Mouse (Mus musculus) myocyte (in vitro differentiated cells): Measurements from ENCODE around the gene Cd300lb.
A peak's percentile ranks its signal among the peaks of the same experiment; 100 is the strongest.

Source experiments
- CEBPB ChIP-seq: IDR thresholded peaks from 2 replicates; pipeline ENCODE4 v1.6.1; 2011; ENCODE audit warnings: mild to moderate bottlenecking, moderate library complexity; ENCODE audit not compliant: poor library complexity, insufficient read depth, severe bottlenecking
- E2F4 ChIP-seq: IDR thresholded peaks from one replicate; pipeline ENCODE4 v1.6.1; 2011; ENCODE audit warnings: mild to moderate bottlenecking, control low read depth, moderate library complexity; ENCODE audit not compliant: insufficient read depth
- MAX ChIP-seq: IDR thresholded peaks from one replicate; pipeline ENCODE4 v1.6.1; 2011; ENCODE audit warnings: low read depth, mild to moderate bottlenecking, control low read depth
- MYOD1 ChIP-seq, 3 experiments: IDR thresholded peaks; one replicate each; pipeline ENCODE4 v1.6.1; 2011; ENCODE audit warnings: control low read depth in 2 of 3, low read depth in 2 of 3, mild to moderate bottlenecking in 2 of 3, moderate library complexity in 1 of 3; ENCODE audit not compliant: insufficient read length in 2 of 3, control insufficient read depth in 1 of 3
- MYOG ChIP-seq, 3 experiments: IDR thresholded peaks; one replicate each; pipeline ENCODE4 v1.6.1; 2011; ENCODE audit warnings: control low read depth in 2 of 3, low read depth in 2 of 3, mild to moderate bottlenecking in 2 of 3; ENCODE audit not compliant: insufficient read length in 2 of 3, control insufficient read depth in 1 of 3, insufficient read depth in 1 of 3
- POLR2A ChIP-seq: IDR thresholded peaks from one replicate; pipeline ENCODE4 v1.6.1; 2011; ENCODE audit warnings: low read depth, mild to moderate bottlenecking, control low read depth, moderate library complexity; ENCODE audit not compliant: insufficient read length
- POLR2AphosphoS2 ChIP-seq: IDR thresholded peaks from one replicate; pipeline ENCODE4 v1.6.1; 2011; ENCODE audit warnings: low read depth, control low read depth; ENCODE audit not compliant: insufficient read length
- SRF ChIP-seq: IDR thresholded peaks from one replicate; pipeline ENCODE4 v1.6.1; 2011; ENCODE audit warnings: low read depth; ENCODE audit not compliant: control insufficient read depth, insufficient read length
- TCF12 ChIP-seq: IDR thresholded peaks from one replicate; pipeline ENCODE4 v1.6.1; 2011; ENCODE audit warnings: mild to moderate bottlenecking, control low read depth; ENCODE audit not compliant: poor library complexity, insufficient read depth, severe bottlenecking
- TCF3 ChIP-seq: IDR thresholded peaks from one replicate; pipeline ENCODE4 v1.6.1; 2011; ENCODE audit warnings: low read depth, control low read depth; ENCODE audit not compliant: insufficient read length
- USF1 ChIP-seq: IDR thresholded peaks from one replicate; pipeline ENCODE4 v1.6.1; 2011; ENCODE audit warnings: low read depth, mild to moderate bottlenecking, control low read depth, moderate library complexity

DNA sequence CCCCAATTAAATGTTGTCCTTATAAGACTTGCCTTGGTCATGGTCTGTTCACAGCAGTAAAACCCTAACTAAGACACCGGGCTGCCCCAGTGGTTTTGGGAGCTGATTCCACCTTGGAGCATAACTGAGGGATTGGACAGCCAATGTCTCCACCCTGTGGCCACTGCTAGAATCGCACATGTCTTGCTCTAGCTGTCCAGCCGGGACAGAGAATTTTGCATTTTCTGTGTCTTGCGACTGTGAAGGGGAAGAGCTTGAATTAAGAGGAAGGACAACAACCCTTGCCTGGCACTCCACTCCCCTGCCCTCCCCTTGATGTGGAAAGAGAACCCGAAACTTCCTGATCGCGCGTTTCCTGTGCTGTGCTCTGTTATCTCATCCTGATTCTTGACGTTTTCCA lies 21.3 kb downstream of the Cd300lb start:
- TF ChIP-seq POLR2A = no peak
- no peak for TF ChIP-seq CEBPB
- TF ChIP-seq MAX = peak; percentile 12
- no peak for TF ChIP-seq POLR2AphosphoS2
- TF ChIP-seq MYOD1 (IDR thresholded peaks at IDR 0.05; ENCODE audit: control insufficient read depth in 1 of 3, insufficient read length in 2 of 3, low read depth in 2 of 3) = no peak
- no peak for TF ChIP-seq TCF12
- TF ChIP-seq USF1 = no peak
- no peak for TF ChIP-seq SRF
- TF ChIP-seq E2F4 = no peak
- TF ChIP-seq MYOG (IDR thresholded peaks at IDR 0.05; ENCODE audit: control insufficient read depth in 1 of 3, insufficient read depth in 1 of 3, insufficient read length in 2 of 3, low read depth in 2 of 3) = no peak
- no peak for TF ChIP-seq TCF3
